Mouse (Mus musculus) neural tube, embryonic 15.5 days (tissue): ENCODE results near the gene Esyt1. TPM values are rescaled to one million over a fixed set of nuclear protein-coding genes. Genes with fewer than 3 reads are reported as not detected.
"Not testable (repeated sequence)": the region's sequence is repeated elsewhere in the genome, so short reads cannot be mapped to it uniquely, and the experiment has no call there.

Experiments used
- ATAC-seq: fragments of 200-750 bp; cut with Nextera tagmentation; 2 replicates; pipeline ENCODE4 v1.8.0; 2017; ENCODE audit warnings: mild to moderate bottlenecking, moderate TSS enrichment, moderate library complexity; ENCODE audit not compliant: low FRiP score
- H3K27ac ChIP-seq: fragments of 300-500 bp; sonication (generic); replicated peaks from 2 replicates; pipeline ENCODE4 v1.5.1; 2015; ENCODE audit warnings: mild to moderate bottlenecking, inconsistent platforms
- H3K27me3 ChIP-seq: fragments of 300-500 bp; sonication (generic); replicated peaks from 2 replicates; pipeline ENCODE4 v1.6.1; 2015; ENCODE audit warnings: inconsistent platforms
- H3K36me3 ChIP-seq: fragments of 300-500 bp; sonication (generic); 2 replicates; pipeline ENCODE4 v1.6.1; 2015; ENCODE audit warnings: inconsistent platforms
- H3K4me1 ChIP-seq: fragments of 300-500 bp; sonication (generic); 2 replicates; pipeline ENCODE4 v1.6.1; 2015; ENCODE audit warnings: inconsistent platforms
- H3K4me2 ChIP-seq: fragments of 300-500 bp; sonication (generic); 2 replicates; pipeline ENCODE4 v1.6.1; 2015; ENCODE audit warnings: inconsistent platforms, mild to moderate bottlenecking, moderate library complexity
- H3K4me3 ChIP-seq: fragments of 300-500 bp; sonication (generic); replicated peaks from 2 replicates; pipeline ENCODE4 v1.5.1; 2015; ENCODE audit warnings: mild to moderate bottlenecking, inconsistent platforms
- H3K9ac ChIP-seq: fragments of 300-500 bp; sonication (generic); replicated peaks from 2 replicates; pipeline ENCODE4 v1.6.1; 2015; ENCODE audit warnings: mild to moderate bottlenecking, inconsistent platforms
- H3K9me3 ChIP-seq: fragments of 300-500 bp; sonication (generic); replicated peaks from 2 replicates; pipeline ENCODE4 v1.6.1; 2016; ENCODE audit warnings: inconsistent platforms
- WGBS: fragments of 180-500 bp; shearing (Covaris S2); methylation state at CpG from one replicate; pipeline ENCODE4 v1.1.7; 2015; ENCODE audit warnings: mixed read lengths; 5-methylcytosine and 5-hydroxymethylcytosine counted together
- polyA plus RNA-seq: library from polyadenylated mRNA; unstranded; fragments of >200 nt; fragmentation: Nextera tagmentation; extraction: Ambion mirVana; gene quantifications from 2 replicates; pipeline ENCODE4 v1.2.1, GENCODE M21; 2015

Gene Esyt1
- polyA plus RNA-seq, 1 experiment from 2014 or later: 20.7 TPM

GRCm38 (mm10) chr10:128515044-128515443, 10.6 kb downstream of the Esyt1 start:
- no peak overlapping the region for H3K27ac ChIP-seq
- H3K4me2 ChIP-seq: no peak overlapping the region
- peaks cover 22% of the 10 kb centered on the region; the same call in 1 of the 2 replicates for H3K36me3 ChIP-seq
- peaks cover 12% of the 10 kb centered on the region; the same call in 1 of the 2 replicates for H3K27me3 ChIP-seq
- H3K4me1 ChIP-seq: no peaks in the 10 kb centered on the region
- no peaks in the 10 kb centered on the region for H3K9me3 ChIP-seq
- H3K9ac ChIP-seq: no peak overlapping the region
- no peak for ATAC-seq
- H3K4me3 ChIP-seq: no peak overlapping the region
- WGBS: 92% methylated on average over 4 of the region's 4 CpGs

- H3K4me3 ChIP-seq: no peak overlapping the region
- H3K9ac ChIP-seq: no peak overlapping the region
- H3K36me3 ChIP-seq: peaks cover 21% of the 10 kb centered on the region; the same call in 1 of the 2 replicates
- H3K27me3 ChIP-seq: peaks cover 5% of the 10 kb centered on the region; the same call in 1 of the 2 replicates
- WGBS: 87% methylated on average over 12 of the region's 12 CpGs
- no peak overlapping the region for H3K4me2 ChIP-seq
- H3K4me1 ChIP-seq: no peaks in the 10 kb centered on the region
- no peaks in the 10 kb centered on the region for H3K9me3 ChIP-seq
- no peak for ATAC-seq
- H3K27ac ChIP-seq: no peak overlapping the region
Measured at GRCm38 (mm10) chr10:128511761-128512160, 13.9 kb downstream of the Esyt1 start.

- no peak overlapping the region for H3K4me3 ChIP-seq
- ATAC-seq: no peak
- 91% methylated on average over 9 of the region's 9 CpGs for WGBS
Measured at GRCm38 (mm10) chr10:128511189-128511588, 14.5 kb downstream of the Esyt1 start.

GRCm38 (mm10) chr10:128510301-128510700, 15.4 kb downstream of the Esyt1 start:
- H3K36me3 ChIP-seq: peaks cover 15% of the 10 kb centered on the region; the same call in 1 of the 2 replicates
- H3K4me3 ChIP-seq: no peak overlapping the region
- no peak for ATAC-seq
- no peaks in the 10 kb centered on the region for H3K27me3 ChIP-seq
- H3K4me2 ChIP-seq: no peak overlapping the region
- H3K9me3 ChIP-seq: no peaks in the 10 kb centered on the region
- no peak overlapping the region for H3K27ac ChIP-seq
- H3K4me1 ChIP-seq: no peaks in the 10 kb centered on the region
- WGBS: 92% methylated on average over 11 of the region's 11 CpGs
- no peak overlapping the region for H3K9ac ChIP-seq

More at GRCm38 (mm10) chr10:128511189-128511588, 14.5 kb downstream of the Esyt1 start:
- Histone ChIP-seq H3K9me3 (no peaks in the 10 kb centered on the region), H3K27me3 (no peaks in the 10 kb centered on the region), H3K4me2 (no peak overlapping the region), H3K27ac (no peak overlapping the region), H3K4me1 (no peaks in the 10 kb centered on the region), H3K36me3 (peaks cover 16% of the 10 kb centered on the region; the same call in 1 of the 2 replicates), H3K9ac (no peak overlapping the region)

- 84% methylated on average over 4 of the region's 4 CpGs for WGBS
- no peak for ATAC-seq
Measured at GRCm38 (mm10) chr10:128509831-128510230, 15.8 kb downstream of the Esyt1 start.

GRCm38 (mm10) chr10:128509203-128509602, 16.5 kb downstream of the Esyt1 start:
- H3K4me1 ChIP-seq: 0 out of 2 replicates have a peak, but pooled peaks cover 4% of the 10 kb centered on the region
- no peak overlapping the region for H3K4me2 ChIP-seq
- no peaks in the 10 kb centered on the region for H3K9me3 ChIP-seq
- H3K27ac ChIP-seq: no peak overlapping the region
- H3K9ac ChIP-seq: no peak overlapping the region
- 89% methylated on average over 9 of the region's 9 CpGs for WGBS
- H3K4me3 ChIP-seq: no peak overlapping the region
- ATAC-seq: no peak
- H3K36me3 ChIP-seq: peaks cover 15% of the 10 kb centered on the region; the same call in 1 of the 2 replicates
- H3K27me3 ChIP-seq: no peaks in the 10 kb centered on the region

More at GRCm38 (mm10) chr10:128509831-128510230, 15.8 kb downstream of the Esyt1 start:
- no peaks in the 10 kb centered on the region for H3K4me1 ChIP-seq
- no peak overlapping the region for H3K4me2 ChIP-seq
- H3K27ac ChIP-seq: no peak overlapping the region
- H3K9me3 ChIP-seq: no peaks in the 10 kb centered on the region
- no peak overlapping the region for H3K4me3 ChIP-seq
- H3K9ac ChIP-seq: no peak overlapping the region
- peaks cover 15% of the 10 kb centered on the region; the same call in 1 of the 2 replicates for H3K36me3 ChIP-seq
- no peaks in the 10 kb centered on the region for H3K27me3 ChIP-seq

- Histone ChIP-seq H3K9me3 (no peaks in the 10 kb centered on the region), H3K4me1 (0 out of 2 replicates have a peak, but pooled peaks cover 4% of the 10 kb centered on the region), H3K9ac (no peak overlapping the region), H3K4me2 (no peak overlapping the region), H3K27ac (no peak overlapping the region), H3K27me3 (no peaks in the 10 kb centered on the region), H3K36me3 (peaks cover 8% of the 10 kb centered on the region; the same call in 1 of the 2 replicates), H3K4me3 (no peak overlapping the region)
- 84% methylated on average over 9 of the region's 9 CpGs for WGBS
- ATAC-seq: no peak
Measured at GRCm38 (mm10) chr10:128508260-128508659, 17.4 kb downstream of the Esyt1 start.

- ATAC-seq: no peak
- Histone ChIP-seq H3K4me3 (no peak overlapping the region), H3K9ac (no peak overlapping the region), H3K4me1 (0 out of 2 replicates have a peak, but pooled peaks cover 4% of the 10 kb centered on the region), H3K27me3 (no peaks in the 10 kb centered on the region), H3K27ac (no peak overlapping the region), H3K36me3 (0 out of 2 replicates have a peak, but pooled peaks cover 7% of the 10 kb centered on the region), H3K4me2 (no peak overlapping the region), H3K9me3 (no peaks in the 10 kb centered on the region)
- WGBS: 95% methylated on average over 14 of the region's 14 CpGs
Measured at GRCm38 (mm10) chr10:128505974-128506373, 19.7 kb downstream of the Esyt1 start.

- WGBS: 89% methylated on average over 5 of the region's 5 CpGs
- not testable (repeated sequence) for ATAC-seq, H3K9me3 ChIP-seq, H3K4me2 ChIP-seq, H3K4me1 ChIP-seq, H3K36me3 ChIP-seq, H3K4me3 ChIP-seq, H3K27ac ChIP-seq, H3K27me3 ChIP-seq, H3K9ac ChIP-seq
Measured at GRCm38 (mm10) chr10:128505371-128505667, 20.4 kb downstream of the Esyt1 start.

GRCm38 (mm10) chr10:128504641-128505370, 20.9 kb downstream of the Esyt1 start:
- Histone ChIP-seq H3K9me3 (no peaks in the 10 kb centered on the region), H3K27me3 (no peaks in the 10 kb centered on the region), H3K9ac (no peak overlapping the region), H3K4me2 (no peak overlapping the region), H3K4me3 (no peak overlapping the region), H3K27ac (no peak overlapping the region), H3K4me1 (0 out of 2 replicates have a peak, but pooled peaks cover 4% of the 10 kb centered on the region), H3K36me3 (0 out of 2 replicates have a peak, but pooled peaks cover 7% of the 10 kb centered on the region)
- WGBS: 81% methylated on average over 9 of the region's 9 CpGs
- no peak for ATAC-seq

GRCm38 (mm10) chr10:128504012-128504411, 21.7 kb downstream of the Esyt1 start:
- Histone ChIP-seq H3K9ac (no peak overlapping the region), H3K27me3 (no peaks in the 10 kb centered on the region), H3K4me2 (no peak overlapping the region), H3K27ac (no peak overlapping the region), H3K9me3 (no peaks in the 10 kb centered on the region), H3K4me1 (peaks cover 11% of the 10 kb centered on the region; the same call in 1 of the 2 replicates), H3K4me3 (no peak overlapping the region), H3K36me3 (0 out of 2 replicates have a peak, but pooled peaks cover 2% of the 10 kb centered on the region)
- ATAC-seq: no peak
- 83% methylated on average over 3 of the region's 3 CpGs for WGBS

- no peaks in the 10 kb centered on the region for H3K36me3 ChIP-seq
- no peaks in the 10 kb centered on the region for H3K9me3 ChIP-seq
- H3K9ac ChIP-seq: no peak overlapping the region
- no peak overlapping the region for H3K27ac ChIP-seq
- H3K27me3 ChIP-seq: no peaks in the 10 kb centered on the region
- ATAC-seq: no peak
- H3K4me2 ChIP-seq: no peak overlapping the region
- peaks cover 11% of the 10 kb centered on the region; the same call in 1 of the 2 replicates for H3K4me1 ChIP-seq
- H3K4me3 ChIP-seq: no peak overlapping the region
- 79% methylated on average over 8 of the region's 8 CpGs for WGBS
Measured at GRCm38 (mm10) chr10:128503532-128503931, 22.1 kb downstream of the Esyt1 start.
